8 mouse cellular contexts compared by ENCODE assay signal in genomic region chr1:171360656-171361055, GRCm38 (mm10). TPM values are rescaled to one million over a fixed set of nuclear protein-coding genes. Genes with fewer than 3 reads are reported as not detected.
DNase-seq lines count a peak whose midpoint lies in the region; ATAC-seq and TF ChIP-seq lines count a peak whose summit lies in the region.

Gene Klhdc9, minus strand, starts transcription at chr1:171360798.

- under 1% methylated on average over 21 of the region's 21 CpGs for WGBS in hindbrain, embryonic 10.5 days
- under 1% methylated on average over 21 of the region's 21 CpGs for WGBS in lung, embryonic 14.5 days

- peaks cover 38% of the 10 kb centered on the region for H3K36me3 ChIP-seq in hindbrain, embryonic 10.5 days
- H3K36me3 ChIP-seq in lung, embryonic 14.5 days (ENCODE audit: insufficient read depth) = peaks cover 31% of the 10 kb centered on the region

- peak; percentile 98 for DNase-seq in R1 (ENCODE audit: low read depth, low spot score)
- peak; percentile 94 to 96 for DNase-seq in cerebellum, postnatal 10 days
- peak; percentile 94 to 95 for DNase-seq in frontal cortex, adult 2 months (ENCODE audit: extremely low spot score in 1 of 2, low spot score in 1 of 2)
- peak; percentile 95 for DNase-seq in hindbrain, embryonic 10.5 days (ENCODE audit: low spot score)
- peak; percentile 72 for DNase-seq in layer of hippocampus, adult 9-10 months (ENCODE audit: low spot score)
- peak; percentile 97 for DNase-seq in lung, embryonic 14.5 days
- DNase-seq in testis, postnatal 10 days (ENCODE audit: low spot score) = peak; percentile 92

- H3K27me3 ChIP-seq in hindbrain, embryonic 10.5 days (ENCODE audit: insufficient read depth, poor library complexity, severe bottlenecking) = no peaks in the 10 kb centered on the region
- no peaks in the 10 kb centered on the region for H3K27me3 ChIP-seq in lung, embryonic 14.5 days (ENCODE audit: insufficient read depth, low read length)

- peaks cover 7% of the 10 kb centered on the region for H3K9me3 ChIP-seq in hindbrain, embryonic 10.5 days
- H3K9me3 ChIP-seq in lung, embryonic 14.5 days (ENCODE audit: low read depth, low read length) = 0 out of 2 replicates have a peak, but pooled peaks cover 2% of the 10 kb centered on the region

- TF ChIP-seq CTCF in lung, embryonic 14.5 days (IDR thresholded peaks at IDR 0.05; ENCODE audit: low read depth) = no peak

- H3K9ac ChIP-seq in lung, embryonic 14.5 days = peak within 1 kb of the TSS; percentile 51

- peak; percentile 94 for ATAC-seq in lung, embryonic 14.5 days (ENCODE audit: insufficient read depth)
- ATAC-seq in neutrophil, adult 5-6 weeks (ENCODE audit: extremely low read depth, insufficient number of reproducible peaks, low FRiP score, poor library complexity, severe bottlenecking) = peak; percentile 79

- H3K27ac ChIP-seq in hindbrain, embryonic 10.5 days = peak within 1 kb of the TSS; percentile 86
- peak within 1 kb of the TSS; percentile 22; the same call in 1 of the 2 replicates for H3K27ac ChIP-seq in lung, embryonic 14.5 days (ENCODE audit: low read depth)

- peak within 1 kb of the TSS; percentile 70 for H3K4me2 ChIP-seq in lung, embryonic 14.5 days

- peaks cover 18% of the 10 kb centered on the region for H3K4me1 ChIP-seq in hindbrain, embryonic 10.5 days (replicated peaks)
- H3K4me1 ChIP-seq in lung, embryonic 14.5 days (ENCODE audit: insufficient read depth) = no peaks in the 10 kb centered on the region

- peak within 1 kb of the TSS; percentile 62 for H3K4me3 ChIP-seq in hindbrain, embryonic 10.5 days
- peak within 1 kb of the TSS; percentile 41 for H3K4me3 ChIP-seq in lung, embryonic 14.5 days (ENCODE audit: low read depth, low read length)

RNA-seq across cellular contexts. Expression of gene Klhdc9, which starts in this region (rescaled TPM):
- polyA plus RNA-seq in frontal cortex, adult 2 months (2012; rRNA removed) = 7.9 and 9.0 TPM in 2 replicates
- 2.1 and 2.5 TPM in 2 replicates for polyA plus RNA-seq in hindbrain, embryonic 10.5 days (2016; fragmentation: Nextera tagmentation; extraction: Ambion mirVana)
- 1.0 and 1.5 TPM in 2 replicates for polyA plus RNA-seq in lung, embryonic 14.5 days (2014; fragmentation: Nextera tagmentation; extraction: Ambion mirVana)
- total RNA-seq in neutrophil, adult 5-6 weeks (2017) = 0.58 TPM in 1 of 2 replicates, not detected in the other

Comparison
In these comparisons a context has a peak if more than half of its experiments do, and no peak if none do; other contexts are left out.
1. Peak in every context shown above with its lines: DNase-seq, ATAC-seq, H3K4me3 ChIP-seq and H3K27ac ChIP-seq.
2. Peak in ATAC-seq in neutrophil, adult 5-6 weeks; RNA of the gene not detected or under 1 TPM.